ENCODE assay signal across 7 mouse cellular contexts in the genomic region with DNA sequence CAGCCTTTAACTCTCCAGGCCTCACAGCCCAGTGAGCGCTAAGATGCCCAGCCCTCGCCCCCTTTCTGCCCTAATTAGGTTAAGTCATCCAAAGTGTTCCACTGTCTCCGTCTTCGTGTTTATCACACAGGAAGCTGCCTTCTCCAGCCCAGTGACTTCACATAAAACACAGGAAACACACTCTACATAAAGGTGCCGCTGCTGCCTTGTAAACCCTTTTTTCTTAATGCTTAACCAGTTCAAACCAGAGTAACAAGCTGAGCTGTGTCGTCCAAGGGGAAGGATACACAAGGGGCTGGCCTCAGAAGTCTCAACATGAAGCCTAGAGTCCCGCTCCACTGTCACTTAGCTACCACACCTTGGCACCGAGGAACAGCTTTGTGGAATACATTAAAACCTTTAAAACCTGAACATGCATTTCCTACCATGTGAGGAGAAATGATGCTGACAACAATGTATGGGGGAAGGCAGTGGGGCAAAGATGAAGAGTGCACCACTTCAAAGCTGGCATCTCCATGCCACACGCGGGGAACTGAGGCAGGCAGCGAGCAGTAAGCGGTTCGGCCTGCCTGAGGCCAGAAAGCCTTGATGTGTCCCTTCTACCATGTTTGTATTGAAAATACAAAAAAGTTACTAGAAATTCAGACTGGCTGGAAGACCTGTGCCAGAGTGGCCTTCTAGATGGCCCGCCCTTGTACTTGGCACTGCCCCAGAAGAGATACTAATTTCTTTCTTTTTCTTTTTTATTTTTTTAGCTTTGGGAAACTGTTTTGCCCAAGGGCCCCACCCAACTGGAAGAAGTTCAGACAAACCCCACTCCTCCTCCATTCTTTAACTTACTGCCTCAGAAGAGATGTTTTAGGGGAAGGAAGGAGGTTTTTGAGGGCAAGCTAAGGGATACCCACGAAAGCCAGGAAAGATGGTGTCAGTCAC. TPM values are rescaled to one million over a fixed set of nuclear protein-coding genes. Genes with fewer than 3 reads are reported as not detected.
A peak's percentile ranks its signal among the peaks of the same experiment; 100 is the strongest.
DNase-seq lines count a peak whose midpoint lies in the region; ATAC-seq and TF ChIP-seq lines count a peak whose summit lies in the region.

No protein-coding gene starts in this region.

- no peaks in the 10 kb centered on the region for H3K9me3 ChIP-seq in heart, embryonic 16.5 days (replicated peaks; ENCODE audit: control insufficient read depth, low read length)
- no peaks in the 10 kb centered on the region for H3K9me3 ChIP-seq in lung, postnatal 0 days (ENCODE audit: low read length)
- no peaks in the 10 kb centered on the region for H3K9me3 ChIP-seq in hindbrain, embryonic 14.5 days (ENCODE audit: control insufficient read depth, low read length)

- no peak overlapping the region for H3K9ac ChIP-seq in heart, embryonic 16.5 days (ENCODE audit: low read length)
- no peak overlapping the region for H3K9ac ChIP-seq in lung, postnatal 0 days (replicated peaks; ENCODE audit: low read depth)
- no peak overlapping the region for H3K9ac ChIP-seq in hindbrain, embryonic 14.5 days

- peaks cover 7% of the 10 kb centered on the region for H3K36me3 ChIP-seq in spleen, adult 2 months (ENCODE audit: control insufficient read depth, insufficient read depth, low read length)
- H3K36me3 ChIP-seq in heart, embryonic 16.5 days (ENCODE audit: control insufficient read depth, insufficient read depth): no peaks in the 10 kb centered on the region
- no peaks in the 10 kb centered on the region for H3K36me3 ChIP-seq in lung, postnatal 0 days (ENCODE audit: insufficient read depth, low read length)
- no peaks in the 10 kb centered on the region for H3K36me3 ChIP-seq in hindbrain, embryonic 14.5 days (replicated peaks; ENCODE audit: control insufficient read depth, insufficient read depth)

- H3K4me1 ChIP-seq in spleen, adult 2 months (ENCODE audit: control insufficient read depth, insufficient read depth, insufficient read length): peaks cover 76% of the 10 kb centered on the region
- peaks cover 82% of the 10 kb centered on the region for H3K4me1 ChIP-seq in heart, embryonic 16.5 days (ENCODE audit: control insufficient read depth, insufficient read depth, low read length)
- H3K4me1 ChIP-seq in lung, postnatal 0 days (ENCODE audit: insufficient read depth, low read depth, low read length): peaks cover 76% of the 10 kb centered on the region
- peaks cover 21% of the 10 kb centered on the region for H3K4me1 ChIP-seq in hindbrain, embryonic 14.5 days (replicated peaks; ENCODE audit: control insufficient read depth, insufficient read depth, low read length)

- H3K27ac ChIP-seq in spleen, adult 2 months (ENCODE audit: insufficient read depth, low read length): peak overlapping the region; percentile 96
- peak overlapping the region; percentile 58 for H3K27ac ChIP-seq in heart, embryonic 16.5 days (ENCODE audit: low read length)
- peak overlapping the region; percentile 97 for H3K27ac ChIP-seq in lung, postnatal 0 days (ENCODE audit: low read length)
- H3K27ac ChIP-seq in hindbrain, embryonic 14.5 days: no peak overlapping the region

- H3K27me3 ChIP-seq in spleen, adult 2 months (ENCODE audit: control insufficient read depth, insufficient read depth, low read length): no peaks in the 10 kb centered on the region
- no peaks in the 10 kb centered on the region for H3K27me3 ChIP-seq in heart, embryonic 16.5 days (ENCODE audit: control insufficient read depth, insufficient read depth, low read length)
- no peaks in the 10 kb centered on the region for H3K27me3 ChIP-seq in lung, postnatal 0 days (replicated peaks; ENCODE audit: insufficient read depth, low read length)
- no peaks in the 10 kb centered on the region for H3K27me3 ChIP-seq in hindbrain, embryonic 14.5 days (ENCODE audit: control insufficient read depth, insufficient read depth, low read length)

- H3K4me3 ChIP-seq in spleen, adult 2 months (ENCODE audit: extremely low read depth, insufficient read depth, insufficient read length): peak overlapping the region; percentile 36; the same call in 1 of the 2 replicates
- H3K4me3 ChIP-seq in heart, embryonic 16.5 days (ENCODE audit: low read length): no peak overlapping the region
- no peak overlapping the region for H3K4me3 ChIP-seq in lung, postnatal 0 days (ENCODE audit: low read depth, low read length)
- no peak overlapping the region for H3K4me3 ChIP-seq in hindbrain, embryonic 14.5 days (replicated peaks; ENCODE audit: low read length)

- no peak overlapping the region for H3K4me2 ChIP-seq in heart, embryonic 16.5 days (ENCODE audit: low read depth, low read length)
- H3K4me2 ChIP-seq in lung, postnatal 0 days (replicated peaks; ENCODE audit: low read depth, low read length): peak overlapping the region; percentile 11
- H3K4me2 ChIP-seq in hindbrain, embryonic 14.5 days (replicated peaks): no peak overlapping the region

- no peak for ATAC-seq in heart, embryonic 16.5 days (replicated peaks; ENCODE audit: extremely low read depth, insufficient read depth, low FRiP score)
- ATAC-seq in lung, postnatal 0 days: peak; percentile 6; the same call in 1 of the 2 replicates
- ATAC-seq in hindbrain, embryonic 14.5 days (ENCODE audit: low FRiP score): no peak

- DNase-seq in spleen, adult 2 months (ENCODE audit: low read depth in 1 of 2, low spot score in 2 of 2): peak; percentile 67 to 78
- no peak for DNase-seq in spleen, postnatal 10 days (ENCODE audit: low spot score in 2 of 2)
- peak; percentile 53 for DNase-seq in lung, postnatal 0 days (ENCODE audit: low spot score)
- peak; percentile 63 for DNase-seq in thymus, postnatal 4 days
- no peak for DNase-seq in hindbrain, embryonic 14.5 days (ENCODE audit: low spot score)
- no peak for DNase-seq in layer of hippocampus, adult 9-11 months

- no peak for TF ChIP-seq CTCF in spleen, adult 2 months (IDR thresholded peaks at IDR 0.05; ENCODE audit: extremely low read depth, insufficient read depth, insufficient read length, insufficient replicate concordance)
- 0 out of 2 replicates have a peak, but pooled peaks have one; percentile 2 for TF ChIP-seq CTCF in lung, postnatal 0 days (IDR thresholded peaks at IDR 0.05)

- WGBS in spleen, adult 2 months: 14% methylated on average over 15 of the region's 15 CpGs
- 66% methylated on average over 15 of the region's 15 CpGs for WGBS in heart, embryonic 16.5 days
- WGBS in lung, postnatal 0 days: 53% methylated on average over 15 of the region's 15 CpGs
- WGBS in hindbrain, embryonic 14.5 days: 82% methylated on average over 15 of the region's 15 CpGs

- no peak for TF ChIP-seq POLR2A in spleen, adult 2 months (IDR thresholded peaks at IDR 0.05; ENCODE audit: low read depth, low read length)

- peak; percentile 41; the same call in 1 of the 2 replicates for TF ChIP-seq EP300 in lung, postnatal 0 days (IDR thresholded peaks at IDR 0.05)

RNA-seq across cellular contexts. Expression of gene Myh9, which starts 7.4 kb away (rescaled TPM):
- polyA plus RNA-seq in spleen, adult 2 months (2012; rRNA removed): 138 and 142 TPM in 2 replicates
- 22.8 and 29.7 TPM in 2 replicates for polyA plus RNA-seq in heart, embryonic 16.5 days (2015; fragmentation: Nextera tagmentation; extraction: Ambion mirVana)
- 59.3 and 67.3 TPM in 2 replicates for polyA plus RNA-seq in lung, postnatal 0 days (2015; fragmentation: Nextera tagmentation; extraction: Ambion mirVana)
- 14.4 and 14.6 TPM in 2 replicates for polyA plus RNA-seq in hindbrain, embryonic 14.5 days (2014; fragmentation: Nextera tagmentation; extraction: Ambion mirVana)

Comparison
In these comparisons a context has a peak if more than half of its experiments do, and no peak if none do; other contexts are left out.
1. DNase-seq: peak in spleen, adult 2 months (2 of 2), lung, postnatal 0 days (single experiment) and thymus, postnatal 4 days (single experiment); none in spleen, postnatal 10 days (0 of 2), hindbrain, embryonic 14.5 days (single experiment) and layer of hippocampus, adult 9-11 months (single experiment).